Mouse (Mus musculus) bone marrow macrophage, adult 2 months (primary cell): ENCODE measurements around the gene Tfap2a.

Source experiments
- CTCF ChIP-seq: IDR thresholded peaks from 2 replicates; pipeline ENCODE4 v1.5.1; 2012; ENCODE audit warnings: low read depth, mild to moderate bottlenecking, low read length, moderate library complexity
- POLR2A ChIP-seq: IDR thresholded peaks from 2 replicates; pipeline ENCODE4 v1.6.1; 2012; ENCODE audit warnings: mild to moderate bottlenecking, low read depth, low read length, borderline replicate concordance

DNA sequence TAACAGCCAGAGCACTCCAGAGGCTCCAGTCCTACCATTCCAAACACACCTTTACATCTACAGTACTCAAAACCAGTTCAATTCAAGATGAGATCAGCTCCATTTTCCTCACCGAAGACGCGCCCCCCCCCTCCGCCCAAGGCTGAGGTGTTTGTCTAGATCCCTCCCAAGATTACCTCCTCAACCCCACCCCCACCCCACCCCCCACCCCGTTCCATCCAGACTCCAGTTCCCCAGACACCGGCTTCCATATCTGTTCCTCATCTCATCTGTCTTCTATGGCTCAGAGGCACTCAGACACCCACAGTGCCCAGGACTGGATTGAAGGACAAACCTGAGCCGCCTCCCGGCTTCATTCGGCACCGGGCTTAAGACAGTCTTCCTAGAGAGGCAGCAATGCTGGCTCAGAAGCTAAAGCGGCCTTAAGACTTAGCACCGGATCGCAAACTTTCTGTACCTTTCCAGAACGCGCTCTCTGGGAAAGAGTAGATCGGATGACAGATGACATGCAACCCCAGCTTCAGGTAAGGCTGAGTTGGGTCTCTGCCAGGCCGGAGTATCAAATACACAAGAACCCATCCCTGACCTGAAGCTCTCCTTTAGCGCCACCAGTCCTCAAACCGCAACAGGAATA lies 2.7 kb upstream of the Tfap2a start:
- TF ChIP-seq CTCF (no peak), POLR2A (no peak)
